Mouse (Mus musculus) hindbrain, embryonic 16.5 days (tissue): ENCODE measurements around the gene Smoc1. TPM values are rescaled to one million over a fixed set of nuclear protein-coding genes. Genes with fewer than 3 reads are reported as not detected.
A peak's percentile ranks its signal among the peaks of the same experiment; 100 is the strongest.

Experiments used
- ATAC-seq: fragments of 200-750 bp; cut with Nextera tagmentation; 2 replicates; pipeline ENCODE4 v1.8.0; 2017; ENCODE audit warnings: moderate TSS enrichment, moderate library complexity
- H3K27ac ChIP-seq: fragments of 300-500 bp; sonication (generic); 2 replicates; pipeline ENCODE4 v1.5.1; 2014; ENCODE audit warnings: low read depth, mild to moderate bottlenecking, control low read depth, low read length, moderate library complexity
- H3K27me3 ChIP-seq: fragments of 300-500 bp; sonication (generic); replicated peaks from 2 replicates; pipeline ENCODE4 v1.6.1; 2014; ENCODE audit warnings: low read length; ENCODE audit not compliant: control insufficient read depth, insufficient read depth
- H3K36me3 ChIP-seq: fragments of 300-500 bp; sonication (generic); 2 replicates; pipeline ENCODE4 v1.6.1; 2014; ENCODE audit warnings: mild to moderate bottlenecking, low read length, moderate library complexity, mixed read lengths; ENCODE audit not compliant: control insufficient read depth, insufficient read depth
- H3K4me1 ChIP-seq: fragments of 300-500 bp; sonication (generic); 2 replicates; pipeline ENCODE4 v1.6.1; 2014; ENCODE audit warnings: low read depth, low read length; ENCODE audit not compliant: control insufficient read depth, insufficient read depth
- H3K4me2 ChIP-seq: fragments of 300-500 bp; sonication (generic); 2 replicates; pipeline ENCODE4 v1.6.1; 2014; ENCODE audit warnings: mild to moderate bottlenecking, low read length, control low read depth, moderate library complexity
- H3K4me3 ChIP-seq: fragments of 300-500 bp; sonication (generic); 2 replicates; pipeline ENCODE4 v1.5.1; 2014; ENCODE audit warnings: mild to moderate bottlenecking, low read length, control low read depth, moderate library complexity
- H3K9ac ChIP-seq: fragments of 300-500 bp; sonication (generic); 2 replicates; pipeline ENCODE4 v1.6.1; 2014; ENCODE audit warnings: low read depth, mild to moderate bottlenecking, control low read depth, low read length, moderate library complexity
- H3K9me3 ChIP-seq: fragments of 300-500 bp; sonication (generic); 2 replicates; pipeline ENCODE4 v1.6.1; 2014; ENCODE audit warnings: mild to moderate bottlenecking, low read length, moderate library complexity; ENCODE audit not compliant: control insufficient read depth
- WGBS: fragments of 180-500 bp; shearing (Covaris S2); extraction: QIAGEN DNeasy Blood & Tissue Kit; methylation state at CpG from one replicate; pipeline ENCODE4 v1.1.7; 2014; 5-methylcytosine and 5-hydroxymethylcytosine counted together
- polyA plus RNA-seq: library from polyadenylated mRNA; unstranded; fragments of >200 nt; fragmentation: Nextera tagmentation; extraction: Ambion mirVana; gene quantifications from 2 replicates; pipeline ENCODE4 v1.2.1, GENCODE M21; 2015

The Smoc1 gene
- polyA plus RNA-seq, 1 experiment from 2014 or later: 34.3 TPM

- no peaks in the 10 kb centered on the region for H3K9me3 ChIP-seq
- H3K27ac ChIP-seq: no peak overlapping the region
- H3K36me3 ChIP-seq: no peaks in the 10 kb centered on the region
- no peak for ATAC-seq
- no peak overlapping the region for H3K4me3 ChIP-seq
- H3K9ac ChIP-seq: no peak overlapping the region
- WGBS: 88% methylated on average over 20 of the region's 20 CpGs
- no peaks in the 10 kb centered on the region for H3K4me1 ChIP-seq
- no peaks in the 10 kb centered on the region for H3K27me3 ChIP-seq
- no peak overlapping the region for H3K4me2 ChIP-seq
These were observed 7.9 kb upstream of the Smoc1 start for GRCm38 (mm10) chr12:81018516-81019279.

- no peaks in the 10 kb centered on the region for H3K4me1 ChIP-seq
- H3K4me3 ChIP-seq: no peak overlapping the region
- ATAC-seq: no peak
These were observed 7.2 kb upstream of the Smoc1 start for GRCm38 (mm10) chr12:81019280-81019935.

GRCm38 (mm10) chr12:81024407-81024806, 2.2 kb upstream of the Smoc1 start:
- ATAC-seq: no peak
- Histone ChIP-seq H3K9ac (no peak overlapping the region), H3K27me3 (no peaks in the 10 kb centered on the region), H3K36me3 (no peaks in the 10 kb centered on the region), H3K4me2 (no peak overlapping the region), H3K4me3 (no peak overlapping the region), H3K4me1 (peaks cover 4% of the 10 kb centered on the region), H3K9me3 (no peaks in the 10 kb centered on the region), H3K27ac (no peak overlapping the region)
- 84% methylated on average over 7 of the region's 7 CpGs for WGBS

More at GRCm38 (mm10) chr12:81019280-81019935, 7.2 kb upstream of the Smoc1 start:
- Histone ChIP-seq H3K27ac (no peak overlapping the region), H3K4me2 (no peak overlapping the region), H3K9me3 (no peaks in the 10 kb centered on the region), H3K9ac (no peak overlapping the region), H3K27me3 (no peaks in the 10 kb centered on the region), H3K36me3 (no peaks in the 10 kb centered on the region)
- 89% methylated on average over 7 of the region's 7 CpGs for WGBS

GRCm38 (mm10) chr12:81024993-81025392, 1.6 kb upstream of the Smoc1 start:
- Histone ChIP-seq H3K4me1 (peaks cover 4% of the 10 kb centered on the region), H3K9ac (no peak overlapping the region), H3K27me3 (no peaks in the 10 kb centered on the region), H3K27ac (no peak overlapping the region), H3K36me3 (no peaks in the 10 kb centered on the region), H3K9me3 (no peaks in the 10 kb centered on the region), H3K4me2 (no peak overlapping the region), H3K4me3 (no peak overlapping the region)
- no peak for ATAC-seq
- WGBS: 63% methylated on average over 2 of the region's 2 CpGs

GRCm38 (mm10) chr12:81026995-81027942, 661 bp downstream of the Smoc1 start:
- peak; percentile 80 for ATAC-seq
- H3K9me3 ChIP-seq: no peaks in the 10 kb centered on the region
- H3K9ac ChIP-seq: peak overlapping the region; percentile 85
- H3K4me1 ChIP-seq: peaks cover 4% of the 10 kb centered on the region
- WGBS: 2% methylated on average over 42 of the region's 45 CpGs
- H3K4me3 ChIP-seq: peak overlapping the region; percentile 79
- peak overlapping the region; percentile 82 for H3K4me2 ChIP-seq
- no peaks in the 10 kb centered on the region for H3K36me3 ChIP-seq
- no peaks in the 10 kb centered on the region for H3K27me3 ChIP-seq
- H3K27ac ChIP-seq: peak overlapping the region; percentile 73; the same call in 1 of the 2 replicates

- Histone ChIP-seq H3K4me1 (peaks cover 4% of the 10 kb centered on the region), H3K27me3 (no peaks in the 10 kb centered on the region), H3K27ac (no peak overlapping the region), H3K9me3 (no peaks in the 10 kb centered on the region), H3K4me3 (peak overlapping the region; percentile 79), H3K4me2 (peak overlapping the region; percentile 82), H3K36me3 (no peaks in the 10 kb centered on the region), H3K9ac (peak overlapping the region; percentile 47)
- 35% methylated on average over 16 of the region's 16 CpGs for WGBS
- ATAC-seq: no peak
These were observed 1.8 kb downstream of the Smoc1 start for GRCm38 (mm10) chr12:81028291-81028920.

- 56% methylated on average over 4 of the region's 4 CpGs for WGBS
- H3K9me3 ChIP-seq: no peaks in the 10 kb centered on the region
- peak overlapping the region; percentile 20; the same call in 1 of the 2 replicates for H3K4me2 ChIP-seq
- no peak overlapping the region for H3K9ac ChIP-seq
- no peaks in the 10 kb centered on the region for H3K36me3 ChIP-seq
- H3K4me1 ChIP-seq: peaks cover 13% of the 10 kb centered on the region
- no peak for ATAC-seq
- no peak overlapping the region for H3K27ac ChIP-seq
- no peaks in the 10 kb centered on the region for H3K27me3 ChIP-seq
- H3K4me3 ChIP-seq: no peak overlapping the region
These were observed 3.1 kb downstream of the Smoc1 start for GRCm38 (mm10) chr12:81029731-81030130.

GRCm38 (mm10) chr12:81031579-81031978, 5.0 kb downstream of the Smoc1 start:
- no peak for ATAC-seq
- H3K9ac ChIP-seq: no peak overlapping the region
- H3K27ac ChIP-seq: no peak overlapping the region
- H3K27me3 ChIP-seq: no peaks in the 10 kb centered on the region
- no peak overlapping the region for H3K4me2 ChIP-seq
- H3K36me3 ChIP-seq: no peaks in the 10 kb centered on the region
- no peaks in the 10 kb centered on the region for H3K9me3 ChIP-seq
- H3K4me1 ChIP-seq: peaks cover 8% of the 10 kb centered on the region
- WGBS: 71% methylated on average over 7 of the region's 7 CpGs
- H3K4me3 ChIP-seq: no peak overlapping the region
